Mouse (Mus musculus): ENCODE results near the gene Shisa5.

GRCm38 (mm10) chr9:109000726-109001125 is 37.6 kb upstream of the Shisa5 start:
- peak; percentile 98; the same call in 1 of the 2 replicates for TF ChIP-seq CTCF (IDR thresholded peaks at IDR 0.05; ENCODE audit: extremely low read depth, insufficient read length, insufficient replicate concordance, low read depth, low read length)
- no peak; the same call in 1 of the 2 replicates for TF ChIP-seq POLR2A (IDR thresholded peaks at IDR 0.05; ENCODE audit: low read depth, low read length)
